Mouse (Mus musculus): ENCODE results near the gene Gucy1b2.
A peak's percentile ranks its signal among the peaks of the same experiment; 100 is the strongest.

Gene Gucy1b2

DNA sequence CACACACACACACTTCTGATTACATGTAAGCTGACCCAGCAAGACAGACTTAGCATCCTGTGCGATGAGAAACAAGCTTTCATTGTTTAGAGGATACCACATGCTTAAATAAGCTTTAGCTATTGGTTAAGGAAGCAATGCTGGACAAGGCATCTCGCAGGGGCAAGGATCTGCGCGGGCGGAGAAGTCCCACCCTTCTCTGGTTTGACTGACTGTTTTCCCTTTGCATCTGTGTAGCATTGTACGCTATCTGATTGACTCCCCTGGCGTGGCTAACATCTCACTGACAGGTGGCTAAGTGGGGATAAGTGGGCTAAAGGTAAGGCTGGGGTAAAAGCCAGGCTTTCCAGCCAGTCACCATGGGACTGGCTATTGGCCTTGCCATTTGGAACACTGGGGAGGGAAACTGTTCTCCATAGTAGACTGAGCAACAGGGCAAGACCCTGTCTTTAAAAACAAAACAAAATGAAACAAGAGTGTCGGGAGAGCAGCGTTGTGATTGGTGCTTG, at the start of gene Gucy1b2:
Gucy1b2 (minus strand) TSS at position 51 of the 509 bp plus-strand sequence.
- no peak for DNase-seq (ENCODE audit: low spot score in 2 of 2)

DNA sequence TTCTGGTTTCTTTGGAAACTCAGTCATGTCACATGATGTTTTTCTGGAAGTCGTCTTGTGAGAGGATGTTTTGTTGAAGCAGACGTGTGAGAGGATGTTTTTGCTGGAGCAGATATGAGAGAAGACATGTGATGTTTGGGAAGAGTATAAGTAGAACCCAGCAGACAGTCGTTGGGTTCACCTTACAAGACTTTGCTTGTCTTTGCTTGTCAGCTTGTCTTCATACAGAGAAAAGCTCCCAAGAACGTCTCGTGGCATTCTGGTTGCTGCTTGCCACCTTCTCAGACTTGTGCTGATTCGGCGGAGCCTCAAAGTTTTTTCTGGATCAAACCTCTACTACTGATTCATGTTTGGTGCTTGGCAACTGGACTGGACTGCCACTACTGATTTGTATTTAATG, 41.3 kb upstream of the Gucy1b2 start:
- DNase-seq (ENCODE audit: low spot score in 2 of 2): peak; percentile 35 to 46

DNA sequence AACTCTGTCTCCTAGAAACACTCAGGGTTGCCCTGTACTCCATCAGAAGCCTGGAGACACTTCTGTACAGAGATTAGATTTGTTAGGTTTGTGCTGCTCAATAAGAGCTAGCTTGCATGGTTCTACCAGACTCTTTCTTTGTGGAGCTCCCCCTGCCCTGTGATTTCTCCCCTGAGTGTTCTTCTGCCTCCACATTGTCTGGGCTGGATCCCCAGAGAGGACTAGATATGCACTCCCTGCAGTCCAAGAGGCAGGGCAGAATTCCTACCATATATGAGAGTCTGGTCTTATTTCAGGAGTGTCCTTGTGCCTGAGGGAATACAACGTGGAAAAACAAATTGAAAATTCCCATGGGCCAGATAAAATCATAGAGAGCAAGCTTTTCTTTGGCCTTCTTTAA, 40.4 kb upstream of the Gucy1b2 start:
- DNase-seq (ENCODE audit: low spot score in 2 of 2): peak; percentile 11 to 21

DNA sequence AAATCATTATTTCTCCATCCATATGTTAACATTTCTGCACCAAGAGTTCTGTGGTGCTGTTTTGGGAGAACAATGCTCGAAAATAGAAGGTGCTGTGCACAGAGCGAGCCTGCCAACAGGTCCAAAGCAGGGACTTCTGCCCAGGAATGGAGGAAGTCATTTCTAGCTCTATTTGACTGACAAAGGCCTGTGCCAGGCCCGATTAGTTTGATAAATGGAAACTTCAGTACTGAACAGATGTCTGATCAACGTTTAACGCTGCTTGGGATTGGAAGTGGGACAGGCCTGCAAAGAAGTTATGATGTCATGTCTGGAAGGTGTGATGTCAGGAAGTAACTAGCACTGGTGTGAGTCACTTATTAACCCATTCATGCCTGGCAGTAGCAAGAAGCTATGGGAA, 37.4 kb upstream of the Gucy1b2 start:
- DNase-seq (ENCODE audit: low spot score in 2 of 2): no peak

DNA sequence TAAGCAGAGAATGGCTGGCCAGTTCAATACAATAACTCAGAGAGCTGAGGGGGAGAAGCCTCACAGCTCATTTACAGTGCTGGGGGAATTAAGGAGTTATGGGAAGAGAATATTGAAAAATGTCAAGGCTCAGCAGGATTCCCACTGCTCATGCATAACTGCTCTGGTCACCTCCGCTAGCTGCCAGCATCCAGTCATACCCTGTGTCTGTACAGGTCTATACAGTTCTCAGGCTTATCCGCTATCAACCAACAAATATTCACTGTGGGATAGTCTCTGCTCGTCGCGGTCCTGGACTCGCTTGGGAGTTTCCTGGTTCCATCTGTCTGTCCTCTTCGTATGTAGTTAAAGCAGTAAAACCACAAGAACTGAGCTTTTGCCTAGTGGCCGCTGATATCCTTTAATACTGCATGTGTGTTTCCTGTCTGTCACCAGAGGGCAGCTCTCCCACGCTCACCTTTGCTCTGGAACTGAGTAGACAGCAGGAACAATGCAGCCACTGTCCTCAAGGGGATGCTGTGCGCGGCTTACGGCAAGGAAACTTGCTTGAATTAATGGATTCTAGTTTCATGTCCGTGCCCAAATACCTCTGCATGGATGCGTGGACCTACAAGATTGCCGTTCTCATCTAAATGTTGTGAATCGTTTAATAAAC, 36.2 kb upstream of the Gucy1b2 start:
- DNase-seq (ENCODE audit: low spot score in 2 of 2): peak; percentile 18 to 75

DNA sequence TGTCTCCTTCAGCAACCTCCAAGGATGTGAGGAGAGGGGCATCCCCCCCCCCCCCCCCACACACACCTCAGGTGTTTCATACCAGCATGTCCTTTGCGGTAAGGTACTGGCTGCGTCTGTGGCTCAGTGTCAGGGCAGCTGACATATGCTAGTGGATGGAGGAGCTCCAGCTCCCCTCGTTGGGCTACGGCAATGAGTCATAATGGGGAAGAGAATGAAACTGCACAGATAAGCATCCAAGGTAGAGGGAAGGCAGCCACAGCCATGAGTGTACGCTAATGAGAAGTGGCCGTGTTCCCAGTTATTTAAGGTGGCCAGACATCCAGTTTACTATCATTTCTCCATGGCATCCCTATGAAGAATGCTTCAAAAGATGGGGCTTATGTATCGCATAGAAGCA, 32.2 kb upstream of the Gucy1b2 start:
- DNase-seq (ENCODE audit: low spot score in 2 of 2): no peak

DNA sequence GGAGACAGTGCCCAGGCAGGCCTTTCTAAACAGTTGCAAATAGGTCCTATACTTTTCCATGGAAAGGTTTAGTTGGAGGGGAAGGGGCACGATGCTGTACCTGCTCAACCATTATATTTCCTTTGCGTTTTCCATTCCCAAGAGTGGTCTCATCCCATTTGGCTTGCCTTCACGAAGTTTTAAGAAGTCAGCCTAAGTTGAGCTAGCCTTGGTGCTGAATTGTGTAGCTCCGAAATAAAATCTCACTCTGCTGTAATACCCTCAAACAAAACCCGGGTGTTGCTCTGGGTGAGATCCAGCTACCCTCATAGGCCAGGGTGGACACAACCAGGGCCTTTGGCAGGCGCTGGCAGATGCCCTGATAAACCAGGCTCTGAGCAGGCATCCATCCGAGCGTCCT, 25.3 kb upstream of the Gucy1b2 start:
- DNase-seq (ENCODE audit: low spot score in 2 of 2): no peak

DNA sequence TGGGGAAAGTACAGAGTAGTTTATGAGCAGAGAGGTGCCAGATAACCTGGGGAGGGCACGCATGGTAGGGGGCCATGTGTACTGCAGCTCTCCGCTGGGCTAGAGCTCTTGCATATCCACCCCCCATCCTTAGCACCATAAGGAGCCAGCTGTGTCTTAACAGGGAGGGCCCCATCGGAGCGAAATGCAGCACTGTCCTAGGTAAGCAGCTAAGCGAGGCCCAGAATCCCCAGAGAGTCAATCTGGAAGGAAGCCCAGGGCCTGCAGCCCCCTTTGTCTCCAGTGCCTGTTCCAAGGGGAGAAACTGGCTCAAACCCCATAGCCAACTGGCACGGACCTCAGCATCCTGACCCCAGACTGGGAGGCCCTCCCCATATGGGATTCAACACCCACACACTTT, 23.3 kb upstream of the Gucy1b2 start:
- DNase-seq (ENCODE audit: low spot score in 2 of 2): no peak

DNA sequence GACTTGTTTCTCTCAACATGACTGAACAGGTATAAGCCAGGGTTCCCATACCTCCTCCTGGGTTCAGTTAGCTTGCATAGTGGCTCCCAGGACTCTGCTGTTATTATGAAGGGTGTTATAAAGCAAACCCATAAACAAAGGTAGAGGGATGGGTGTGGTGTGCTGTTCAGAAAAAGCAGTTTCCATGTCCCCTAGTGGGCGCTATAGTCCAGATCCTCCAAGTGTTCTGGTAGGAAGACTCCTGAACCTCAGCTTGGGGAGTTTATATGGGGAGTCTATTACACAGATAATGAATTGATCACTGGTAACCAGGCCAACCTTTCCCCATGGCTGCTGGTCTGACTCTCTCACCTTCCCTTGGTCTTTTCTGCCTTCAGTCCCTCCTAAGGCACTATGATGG, 18.4 kb upstream of the Gucy1b2 start:
- no peak for DNase-seq (ENCODE audit: low spot score in 2 of 2)

DNA sequence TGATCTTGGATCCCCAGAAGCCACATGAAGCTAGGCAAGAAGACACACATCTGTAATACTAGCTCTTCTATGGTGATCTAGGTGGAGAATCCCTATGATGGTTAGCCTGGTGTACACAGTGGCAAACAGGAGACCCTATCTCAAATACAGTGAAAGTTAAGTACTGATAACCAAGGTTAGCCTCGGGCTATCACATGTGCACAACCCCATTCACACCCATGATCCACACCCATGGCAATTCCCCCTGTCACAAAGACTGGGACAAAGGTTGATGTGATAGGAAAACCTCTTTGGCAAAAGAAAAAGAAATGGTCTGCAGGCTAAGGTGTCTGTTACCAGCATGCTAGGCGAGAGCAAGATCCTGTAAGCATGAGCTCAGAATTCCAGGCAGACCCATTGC, 16.0 kb upstream of the Gucy1b2 start:
- no peak for DNase-seq (ENCODE audit: low spot score in 2 of 2)

DNA sequence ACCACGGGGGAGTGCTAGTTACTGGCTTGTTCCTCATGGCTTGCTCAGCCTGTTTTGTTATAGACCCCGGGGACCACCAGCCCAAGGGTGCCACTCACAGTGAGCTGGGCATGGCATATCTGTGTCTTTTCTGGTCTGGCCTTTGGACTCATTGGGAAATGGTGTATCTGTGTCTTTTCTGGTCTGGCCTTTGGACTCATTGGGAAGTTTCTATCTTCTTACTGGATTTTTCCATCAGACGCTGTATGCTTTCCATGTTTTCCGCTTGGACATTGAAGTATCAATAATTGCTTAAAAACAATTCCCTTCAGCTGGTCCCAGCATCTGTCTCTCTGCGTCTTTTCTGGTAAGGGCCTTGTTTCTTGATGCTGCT, 12.7 kb upstream of the Gucy1b2 start:
- no peak for DNase-seq (ENCODE audit: low spot score in 2 of 2)

DNA sequence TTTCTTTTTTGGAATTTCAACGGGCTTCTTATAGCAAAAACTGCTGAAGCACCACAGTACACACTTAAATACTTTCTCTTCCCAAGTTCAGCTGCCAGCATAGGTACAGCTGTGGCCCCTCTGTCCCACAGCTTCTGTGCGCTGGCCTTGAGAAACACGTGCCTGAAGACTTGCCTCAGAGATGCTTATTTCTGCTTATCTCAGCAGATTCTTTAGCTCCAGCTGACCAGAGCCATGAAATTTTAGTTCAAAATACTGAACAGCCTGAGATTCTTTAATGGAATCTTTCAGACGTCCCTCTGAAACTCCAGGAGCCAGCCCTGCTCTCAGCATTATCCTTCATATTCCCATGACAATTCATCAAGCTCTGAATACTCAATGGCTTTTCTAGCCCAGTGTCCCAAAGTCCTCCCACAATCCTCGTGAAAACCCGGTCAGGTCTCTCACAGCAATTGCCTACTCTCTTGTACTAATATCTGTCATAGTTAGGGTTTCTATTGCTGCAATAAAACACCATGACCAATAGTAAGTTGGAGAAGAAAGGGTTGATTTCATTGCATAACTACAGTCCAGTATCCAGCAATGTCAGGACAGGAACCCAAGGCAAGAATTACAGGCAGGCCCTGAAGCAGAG, 12.1 kb upstream of the Gucy1b2 start:
- no peak for DNase-seq (ENCODE audit: low spot score in 2 of 2)

DNA sequence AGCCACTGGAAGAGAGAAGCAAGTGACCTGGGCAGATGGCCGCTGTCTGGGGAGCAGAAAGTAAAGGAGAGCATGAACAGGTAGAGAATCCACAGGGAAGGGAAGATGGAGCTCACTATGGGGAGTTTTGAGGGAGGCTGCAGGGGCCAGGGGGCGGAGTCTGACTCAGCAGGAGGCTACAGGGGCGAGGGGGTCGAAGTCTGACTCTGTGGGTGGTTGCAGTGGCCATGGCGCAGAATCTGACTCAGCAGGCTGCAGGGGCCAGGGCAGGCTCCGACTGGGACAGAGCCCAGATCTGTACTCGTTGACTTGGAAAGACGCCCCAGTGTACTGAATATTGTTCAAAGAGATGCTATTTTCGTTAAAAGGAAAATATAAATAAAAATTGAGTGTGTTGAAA, 8.9 kb upstream of the Gucy1b2 start:
- peak; percentile 17 to 22 for DNase-seq (ENCODE audit: low spot score in 2 of 2)

DNA sequence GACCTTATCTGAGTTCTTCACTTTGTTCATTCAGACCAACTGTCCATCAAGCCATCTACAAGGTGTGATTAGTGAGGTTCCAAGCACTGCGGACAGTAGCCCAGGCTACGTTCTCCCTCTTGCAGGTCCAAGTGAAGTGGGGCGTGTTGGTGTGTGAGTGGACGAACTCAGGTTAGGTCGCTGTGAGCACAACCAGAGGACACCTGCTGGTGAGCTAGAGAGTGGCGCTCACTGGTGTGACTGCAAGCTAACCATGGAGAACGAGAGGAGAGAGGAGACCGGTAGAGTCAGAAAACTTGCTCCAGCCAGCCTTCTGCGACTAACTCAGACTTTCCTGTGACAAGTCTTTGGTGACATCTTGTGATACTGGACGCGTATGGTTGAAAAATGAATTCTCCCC, 3.5 kb upstream of the Gucy1b2 start:
- DNase-seq (ENCODE audit: low spot score in 2 of 2): no peak

DNA sequence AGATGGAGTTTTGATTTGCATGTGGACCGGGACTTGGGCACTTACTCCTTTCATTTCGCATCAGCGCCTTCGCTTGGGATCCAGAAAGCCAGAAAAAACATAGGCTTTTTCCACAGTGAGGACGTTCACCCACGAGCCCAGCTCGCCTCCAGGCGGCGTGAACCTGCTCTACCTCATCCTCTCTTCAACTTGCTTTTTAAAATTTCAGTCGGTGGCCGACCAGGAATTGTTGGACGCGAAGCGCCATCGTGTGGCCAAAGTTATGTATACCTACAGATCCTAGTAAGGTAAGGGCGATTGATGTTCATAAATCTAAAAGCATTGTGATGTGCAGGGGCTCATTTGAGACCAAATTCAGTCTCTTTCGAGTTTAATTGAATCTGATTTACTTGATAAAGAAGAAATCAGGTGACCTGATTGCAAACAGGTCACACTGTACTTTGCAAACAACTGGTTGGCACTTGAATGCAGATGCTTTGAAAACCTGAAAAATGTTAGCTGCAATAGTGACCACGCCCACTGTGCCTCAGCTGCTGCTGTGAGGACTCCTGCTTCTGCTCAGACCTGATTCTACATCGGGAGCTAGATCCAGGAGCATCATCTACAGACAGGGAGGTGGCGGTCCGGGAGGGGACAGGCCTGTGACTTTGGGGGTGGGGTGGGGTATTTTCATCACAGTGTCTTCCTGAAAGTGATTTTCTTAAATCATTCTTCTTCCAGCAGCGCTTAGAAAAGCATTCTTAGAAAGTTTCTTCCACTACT, 1.5 kb upstream of the Gucy1b2 start:
- DNase-seq (ENCODE audit: low spot score in 2 of 2): peak; percentile 48 to 80

DNA sequence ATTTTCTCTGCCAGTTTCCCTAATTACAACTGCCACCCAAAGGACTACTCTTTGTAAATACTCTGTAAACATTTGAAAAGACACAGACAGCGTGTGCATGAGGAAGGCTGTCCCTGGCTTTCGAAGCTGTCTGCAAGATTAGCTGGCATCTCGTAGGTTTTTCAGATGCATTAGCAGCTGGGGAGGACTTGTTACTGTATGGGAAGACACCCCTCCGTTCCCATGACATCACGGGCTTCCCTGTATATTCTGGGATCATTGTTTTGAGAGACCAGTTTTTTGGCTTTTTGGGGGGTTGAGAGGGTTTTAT, 564 bp downstream of the Gucy1b2 start:
- no peak for DNase-seq (ENCODE audit: low spot score in 2 of 2)

DNA sequence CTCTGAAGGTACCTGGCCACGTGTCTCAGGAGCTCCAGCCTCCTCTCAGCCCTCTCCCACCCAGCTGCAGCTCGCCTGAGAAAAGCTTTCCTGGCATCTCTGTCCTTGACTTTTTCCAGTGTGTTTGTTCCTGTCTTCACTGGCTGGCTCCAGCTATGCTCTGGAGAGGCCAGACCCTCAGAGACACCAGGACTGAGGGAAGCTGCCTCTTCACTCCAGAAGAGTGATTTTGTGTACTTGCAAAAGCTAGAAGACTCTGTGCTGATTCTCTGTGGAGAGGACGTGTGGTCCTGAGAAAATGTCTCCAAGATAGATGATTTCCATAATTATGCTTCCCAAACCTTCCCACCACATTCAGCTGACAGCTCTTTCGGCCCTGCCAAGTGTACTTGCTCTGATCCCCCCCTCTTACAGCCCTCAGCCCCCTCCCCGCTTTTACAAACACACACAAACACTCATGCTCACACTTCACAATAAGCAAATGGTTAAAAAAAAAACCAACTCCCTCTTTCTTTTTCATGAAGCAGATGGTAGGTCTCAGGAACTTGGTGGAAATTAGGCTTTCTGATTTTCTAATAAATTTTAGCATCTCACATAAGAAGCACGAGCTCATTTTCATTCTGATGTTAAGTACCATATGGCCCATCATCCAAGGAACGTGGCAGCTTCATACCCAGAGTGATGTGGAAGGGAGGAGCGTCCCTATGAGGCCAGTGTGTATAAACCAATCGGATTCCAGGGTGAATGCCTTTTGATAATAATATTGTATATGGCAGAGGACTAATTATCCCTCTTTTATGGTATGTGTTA, 1.1 kb downstream of the Gucy1b2 start:
- DNase-seq (ENCODE audit: low spot score in 2 of 2): no peak

DNA sequence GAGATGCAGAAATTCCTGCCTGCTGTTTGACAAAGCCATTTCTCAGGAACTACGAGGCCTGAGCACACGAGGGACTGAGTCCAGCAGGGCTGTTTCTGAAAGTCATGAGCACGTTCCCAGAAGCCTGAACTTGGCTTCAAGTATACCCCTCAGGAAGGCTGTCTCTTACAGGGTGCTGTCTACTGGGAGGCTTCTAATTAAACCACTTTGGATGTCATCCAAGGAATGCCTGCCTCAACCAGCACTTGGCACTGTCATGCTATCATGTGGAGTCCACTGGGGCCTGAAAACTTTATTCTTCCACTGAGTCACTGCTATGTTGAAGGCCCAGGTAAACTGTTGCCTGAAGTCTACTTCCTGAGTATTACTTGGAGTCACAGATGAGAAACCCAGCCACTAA, 2.0 kb downstream of the Gucy1b2 start:
- peak; percentile 10 to 20 for DNase-seq (ENCODE audit: low spot score in 2 of 2)

DNA sequence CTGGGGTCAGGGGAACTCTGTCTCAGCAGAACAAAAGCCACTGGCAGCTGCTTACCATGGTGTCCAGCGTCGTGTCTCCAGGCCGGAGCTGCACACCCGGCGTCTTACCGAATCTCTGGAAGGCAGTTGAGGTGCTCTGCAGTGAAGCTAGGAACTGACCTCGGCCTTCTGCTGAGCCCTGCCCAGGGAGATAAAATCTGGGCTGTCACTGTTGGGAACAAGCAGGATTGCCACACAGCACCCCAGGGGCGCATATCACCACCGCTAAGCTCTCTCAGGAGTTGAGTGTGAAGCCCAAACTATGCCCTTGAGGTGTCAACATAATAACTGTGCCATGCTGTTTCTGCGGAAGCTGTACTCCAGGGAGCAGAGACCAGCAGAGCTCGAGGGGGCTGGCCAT, 2.8 kb downstream of the Gucy1b2 start:
- no peak for DNase-seq (ENCODE audit: low spot score in 2 of 2)

DNA sequence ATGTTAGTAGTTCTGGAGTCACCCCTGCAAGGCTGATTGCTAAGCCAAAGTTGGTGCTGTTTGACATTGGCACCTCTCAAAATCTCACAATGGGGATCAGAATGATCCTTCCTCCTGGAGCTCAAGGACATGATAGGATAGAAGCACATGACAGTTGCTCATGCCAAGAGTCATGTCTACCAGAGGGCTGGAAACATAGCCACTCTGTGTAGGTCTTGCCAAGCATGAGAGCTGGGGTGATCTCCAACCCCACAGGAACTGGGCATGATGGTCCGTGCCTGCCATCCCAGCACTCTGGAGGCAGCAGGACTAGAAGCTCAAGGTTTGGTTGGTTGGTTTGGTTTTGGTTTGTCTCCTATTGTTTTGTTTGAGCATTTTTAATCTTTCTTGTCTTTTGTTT, 5.4 kb downstream of the Gucy1b2 start:
- peak; percentile 11 to 20 for DNase-seq (ENCODE audit: low spot score in 2 of 2)

DNA sequence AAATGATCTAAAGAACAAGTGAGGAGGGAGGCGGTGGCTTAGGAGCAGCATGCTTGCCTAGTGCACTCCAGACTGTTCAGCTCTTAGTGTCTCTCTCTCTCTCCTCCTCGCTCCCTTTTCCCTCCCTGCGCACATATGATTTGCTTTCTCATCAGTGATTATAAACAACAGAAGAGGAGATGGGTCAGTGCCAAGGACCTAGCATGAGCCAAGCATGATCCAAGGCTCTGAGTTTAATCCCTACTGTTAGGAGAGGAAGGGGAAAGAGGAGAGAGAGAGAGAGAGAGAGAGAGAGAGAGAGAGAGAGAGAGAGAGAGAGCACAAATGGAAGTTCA, 8.9 kb downstream of the Gucy1b2 start:
- no peak for DNase-seq (ENCODE audit: low spot score in 2 of 2)

Data from heart, adult 9 months (tissue).